Mouse (Mus musculus): Measurements from ENCODE around the gene Gucy2c. TPM values are rescaled to one million over a fixed set of nuclear protein-coding genes. Genes with fewer than 3 reads are reported as not detected.

The Gucy2c gene
- polyA plus RNA-seq, 1 experiment from 2014 or later, result 0.17 TPM

GRCm38 (mm10) chr6:136769143-136769542 lies 12.4 kb downstream of the Gucy2c start:
- H3K36me3 ChIP-seq (replicated peaks), result no peaks in the 10 kb centered on the region
- H3K9me3 ChIP-seq, result no peaks in the 10 kb centered on the region
- no peak overlapping the region for H3K9ac ChIP-seq
- H3K4me3 ChIP-seq (replicated peaks), result no peak overlapping the region
- 87% methylated on average over 8 of the region's 8 CpGs for WGBS
- ATAC-seq (ENCODE audit: low FRiP score), result no peak
- H3K4me2 ChIP-seq, result no peak overlapping the region
- no peaks in the 10 kb centered on the region for H3K27me3 ChIP-seq
- H3K27ac ChIP-seq, result no peak overlapping the region
- no peaks in the 10 kb centered on the region for H3K4me1 ChIP-seq

GRCm38 (mm10) chr6:136763912-136764311 lies 17.7 kb downstream of the Gucy2c start:
- no peaks in the 10 kb centered on the region for H3K9me3 ChIP-seq
- H3K9ac ChIP-seq, result no peak overlapping the region
- H3K27me3 ChIP-seq, result no peaks in the 10 kb centered on the region
- H3K36me3 ChIP-seq (replicated peaks), result no peaks in the 10 kb centered on the region
- 90% methylated on average over 1 of the region's 1 CpGs for WGBS
- ATAC-seq (ENCODE audit: low FRiP score), result no peak
- H3K4me2 ChIP-seq, result no peak overlapping the region
- H3K27ac ChIP-seq, result no peak overlapping the region
- H3K4me1 ChIP-seq, result no peaks in the 10 kb centered on the region
- no peak overlapping the region for H3K4me3 ChIP-seq (replicated peaks)

GRCm38 (mm10) chr6:136750567-136750966 lies 31.0 kb downstream of the Gucy2c start:
- 90% methylated on average over 11 of the region's 11 CpGs for WGBS
- Histone ChIP-seq H3K4me2 (no peak overlapping the region), H3K27ac (no peak overlapping the region), H3K36me3 (replicated peaks) (no peaks in the 10 kb centered on the region), H3K9ac (no peak overlapping the region), H3K4me1 (no peaks in the 10 kb centered on the region), H3K27me3 (no peaks in the 10 kb centered on the region), H3K4me3 (replicated peaks) (no peak overlapping the region), H3K9me3 (no peaks in the 10 kb centered on the region)
- ATAC-seq (ENCODE audit: low FRiP score), result no peak

- 87% methylated on average over 5 of the region's 5 CpGs for WGBS
These were observed 36.0 kb downstream of the Gucy2c start for GRCm38 (mm10) chr6:136745586-136745985.

GRCm38 (mm10) chr6:136743729-136744128 lies 37.8 kb downstream of the Gucy2c start:
- no peaks in the 10 kb centered on the region for H3K4me1 ChIP-seq
- H3K27me3 ChIP-seq, result no peaks in the 10 kb centered on the region
- H3K4me3 ChIP-seq (replicated peaks), result no peak overlapping the region
- no peak overlapping the region for H3K4me2 ChIP-seq
- H3K9ac ChIP-seq, result no peak overlapping the region
- no peak for ATAC-seq (ENCODE audit: low FRiP score)
- WGBS, result 82% methylated on average over 7 of the region's 7 CpGs
- no peaks in the 10 kb centered on the region for H3K9me3 ChIP-seq
- H3K36me3 ChIP-seq (replicated peaks), result no peaks in the 10 kb centered on the region
- no peak overlapping the region for H3K27ac ChIP-seq

More at GRCm38 (mm10) chr6:136745586-136745985, 36.0 kb downstream of the Gucy2c start:
- no peak overlapping the region for H3K4me3 ChIP-seq (replicated peaks)
- H3K9me3 ChIP-seq, result no peaks in the 10 kb centered on the region
- H3K4me2 ChIP-seq, result no peak overlapping the region
- no peaks in the 10 kb centered on the region for H3K4me1 ChIP-seq
- no peak overlapping the region for H3K27ac ChIP-seq
- no peaks in the 10 kb centered on the region for H3K36me3 ChIP-seq (replicated peaks)
- H3K27me3 ChIP-seq, result no peaks in the 10 kb centered on the region
- no peak for ATAC-seq (ENCODE audit: low FRiP score)
- H3K9ac ChIP-seq, result no peak overlapping the region

GRCm38 (mm10) chr6:136742352-136743118 lies 39.0 kb downstream of the Gucy2c start:
- Histone ChIP-seq H3K9ac (no peak overlapping the region), H3K4me2 (no peak overlapping the region), H3K4me3 (replicated peaks) (no peak overlapping the region), H3K4me1 (no peaks in the 10 kb centered on the region), H3K27me3 (no peaks in the 10 kb centered on the region), H3K9me3 (no peaks in the 10 kb centered on the region), H3K27ac (no peak overlapping the region), H3K36me3 (replicated peaks) (no peaks in the 10 kb centered on the region)
- peak; percentile 79 for ATAC-seq (ENCODE audit: low FRiP score)
- 47% methylated on average over 10 of the region's 10 CpGs for WGBS

- Histone ChIP-seq H3K36me3 (replicated peaks) (no peaks in the 10 kb centered on the region), H3K27me3 (no peaks in the 10 kb centered on the region), H3K9ac (no peak overlapping the region), H3K4me3 (replicated peaks) (no peak overlapping the region), H3K27ac (no peak overlapping the region), H3K4me2 (no peak overlapping the region), H3K4me1 (no peaks in the 10 kb centered on the region), H3K9me3 (no peaks in the 10 kb centered on the region)
- WGBS, result 87% methylated on average over 10 of the region's 10 CpGs
- no peak for ATAC-seq (ENCODE audit: low FRiP score)
These were observed 40.3 kb downstream of the Gucy2c start for GRCm38 (mm10) chr6:136741281-136741680.

- Histone ChIP-seq H3K27me3 (no peaks in the 10 kb centered on the region), H3K4me3 (replicated peaks) (no peak overlapping the region), H3K27ac (no peak overlapping the region), H3K4me2 (no peak overlapping the region), H3K36me3 (replicated peaks) (no peaks in the 10 kb centered on the region), H3K9ac (no peak overlapping the region), H3K4me1 (no peaks in the 10 kb centered on the region), H3K9me3 (no peaks in the 10 kb centered on the region)
- 83% methylated on average over 7 of the region's 7 CpGs for WGBS
- no peak for ATAC-seq (ENCODE audit: low FRiP score)
These were observed 45.8 kb downstream of the Gucy2c start for GRCm38 (mm10) chr6:136735766-136736165.

GRCm38 (mm10) chr6:136728144-136728543 lies 53.4 kb downstream of the Gucy2c start:
- Histone ChIP-seq H3K9ac (no peak overlapping the region), H3K36me3 (replicated peaks) (no peaks in the 10 kb centered on the region), H3K9me3 (no peaks in the 10 kb centered on the region), H3K27ac (no peak overlapping the region), H3K27me3 (no peaks in the 10 kb centered on the region), H3K4me2 (no peak overlapping the region), H3K4me1 (no peaks in the 10 kb centered on the region), H3K4me3 (replicated peaks) (no peak overlapping the region)
- WGBS, result 95% methylated on average over 14 of the region's 14 CpGs
- no peak for ATAC-seq (ENCODE audit: low FRiP score)

- Histone ChIP-seq H3K9me3 (no peaks in the 10 kb centered on the region), H3K9ac (no peak overlapping the region), H3K27me3 (no peaks in the 10 kb centered on the region), H3K4me1 (no peaks in the 10 kb centered on the region), H3K27ac (no peak overlapping the region), H3K4me2 (no peak overlapping the region), H3K36me3 (replicated peaks) (no peaks in the 10 kb centered on the region), H3K4me3 (replicated peaks) (no peak overlapping the region)
- ATAC-seq (ENCODE audit: low FRiP score), result no peak
- 73% methylated on average over 3 of the region's 3 CpGs for WGBS
These were observed 58.4 kb downstream of the Gucy2c start for GRCm38 (mm10) chr6:136723171-136723570.

GRCm38 (mm10) chr6:136722565-136722964 lies 59.0 kb downstream of the Gucy2c start:
- Histone ChIP-seq H3K9ac (no peak overlapping the region), H3K27ac (no peak overlapping the region), H3K4me1 (no peaks in the 10 kb centered on the region), H3K4me3 (replicated peaks) (no peak overlapping the region), H3K36me3 (replicated peaks) (no peaks in the 10 kb centered on the region), H3K27me3 (no peaks in the 10 kb centered on the region), H3K9me3 (no peaks in the 10 kb centered on the region), H3K4me2 (no peak overlapping the region)
- WGBS, result 91% methylated on average over 7 of the region's 7 CpGs
- no peak for ATAC-seq (ENCODE audit: low FRiP score)

- Histone ChIP-seq H3K4me3 (replicated peaks) (no peak overlapping the region), H3K4me2 (no peak overlapping the region), H3K9me3 (no peaks in the 10 kb centered on the region), H3K27me3 (no peaks in the 10 kb centered on the region), H3K36me3 (replicated peaks) (no peaks in the 10 kb centered on the region), H3K9ac (no peak overlapping the region), H3K4me1 (no peaks in the 10 kb centered on the region), H3K27ac (no peak overlapping the region)
- no peak for ATAC-seq (ENCODE audit: low FRiP score)
- 64% methylated on average over 6 of the region's 6 CpGs for WGBS
These were observed 59.6 kb downstream of the Gucy2c start for GRCm38 (mm10) chr6:136721925-136722324.

GRCm38 (mm10) chr6:136720436-136720835 lies 61.1 kb downstream of the Gucy2c start:
- Histone ChIP-seq H3K4me1 (no peaks in the 10 kb centered on the region), H3K4me3 (replicated peaks) (no peak overlapping the region), H3K36me3 (replicated peaks) (no peaks in the 10 kb centered on the region), H3K9me3 (no peaks in the 10 kb centered on the region), H3K9ac (no peak overlapping the region), H3K4me2 (no peak overlapping the region), H3K27ac (no peak overlapping the region), H3K27me3 (no peaks in the 10 kb centered on the region)
- WGBS, result 87% methylated on average over 15 of the region's 15 CpGs
- no peak for ATAC-seq (ENCODE audit: low FRiP score)

All from forebrain, embryonic 12.5 days (tissue).